Mouse (Mus musculus): ENCODE data around the gene Irak4. TPM values are rescaled to one million over a fixed set of nuclear protein-coding genes. Genes with fewer than 3 reads are reported as not detected.
A peak's percentile ranks its signal among the peaks of the same experiment; 100 is the strongest.

The Irak4 gene
- polyA plus RNA-seq (2016; fragmentation: Nextera tagmentation; extraction: Ambion mirVana) = 2.0 and 3.0 TPM in 2 replicates

- Histone ChIP-seq H3K4me1 (peaks cover 8% of the 10 kb centered on the region), H3K27ac (peak within 1 kb of the TSS; percentile 89), H3K27me3 (ENCODE audit: low read depth, poor library complexity, severe bottlenecking) (no peaks in the 10 kb centered on the region), H3K36me3 (no peaks in the 10 kb centered on the region; the same call in 1 of the 2 replicates), H3K4me3 (peak within 1 kb of the TSS; percentile 82), H3K9me3 (replicated peaks) (no peaks in the 10 kb centered on the region)
- WGBS = under 1% methylated on average over 45 of the region's 45 CpGs
- peak; percentile 92 for DNase-seq (ENCODE audit: low spot score)
Observed at GRCm38 (mm10) chr15:94543409-94544051, at the start of gene Irak4, which contains the start of gene Pus7l. TSS of gene Irak4 (plus strand) at chr15:94543643. TSS of gene Pus7l (minus strand) at chr15:94543547.

- H3K36me3 ChIP-seq = no peaks in the 10 kb centered on the region
- WGBS = 96% methylated on average over 1 of the region's 1 CpGs
- no peak for DNase-seq (ENCODE audit: low spot score)
- no peak overlapping the region for H3K4me3 ChIP-seq
- no peaks in the 10 kb centered on the region for H3K27me3 ChIP-seq (ENCODE audit: low read depth, poor library complexity, severe bottlenecking)
- H3K9me3 ChIP-seq (replicated peaks) = no peaks in the 10 kb centered on the region
- H3K27ac ChIP-seq = no peak overlapping the region
- no peaks in the 10 kb centered on the region for H3K4me1 ChIP-seq
Observed at GRCm38 (mm10) chr15:94494445-94494844, 49.0 kb upstream of the Irak4 start.

GRCm38 (mm10) chr15:94495936-94496335 is 47.5 kb upstream of the Irak4 start:
- DNase-seq (ENCODE audit: low spot score) = peak; percentile 47
- H3K36me3 ChIP-seq = no peaks in the 10 kb centered on the region
- H3K9me3 ChIP-seq (replicated peaks) = no peaks in the 10 kb centered on the region
- no peaks in the 10 kb centered on the region for H3K4me1 ChIP-seq
- no peak overlapping the region for H3K4me3 ChIP-seq
- WGBS = 68% methylated on average over 10 of the region's 10 CpGs
- H3K27me3 ChIP-seq (ENCODE audit: low read depth, poor library complexity, severe bottlenecking) = no peaks in the 10 kb centered on the region
- H3K27ac ChIP-seq = no peak overlapping the region

GRCm38 (mm10) chr15:94499260-94499659 is 44.2 kb upstream of the Irak4 start:
- H3K9me3 ChIP-seq (replicated peaks) = no peaks in the 10 kb centered on the region
- no peaks in the 10 kb centered on the region for H3K36me3 ChIP-seq
- DNase-seq (ENCODE audit: low spot score) = no peak
- no peak overlapping the region for H3K27ac ChIP-seq
- no peak overlapping the region for H3K4me3 ChIP-seq
- WGBS = 80% methylated on average over 1 of the region's 1 CpGs
- no peaks in the 10 kb centered on the region for H3K27me3 ChIP-seq (ENCODE audit: low read depth, poor library complexity, severe bottlenecking)
- H3K4me1 ChIP-seq = no peaks in the 10 kb centered on the region

GRCm38 (mm10) chr15:94503451-94504215 is 39.8 kb upstream of the Irak4 start:
- Histone ChIP-seq H3K27me3 (ENCODE audit: low read depth, poor library complexity, severe bottlenecking) (no peaks in the 10 kb centered on the region), H3K9me3 (replicated peaks) (no peaks in the 10 kb centered on the region), H3K4me3 (no peak overlapping the region), H3K36me3 (no peaks in the 10 kb centered on the region), H3K4me1 (no peaks in the 10 kb centered on the region), H3K27ac (no peak overlapping the region)
- DNase-seq (ENCODE audit: low spot score) = no peak
- WGBS = 87% methylated on average over 12 of the region's 12 CpGs

GRCm38 (mm10) chr15:94517913-94518491 is 25.4 kb upstream of the Irak4 start:
- no peaks in the 10 kb centered on the region for H3K4me1 ChIP-seq
- no peak overlapping the region for H3K27ac ChIP-seq
- H3K4me3 ChIP-seq = no peak overlapping the region
- 81% methylated on average over 16 of the region's 16 CpGs for WGBS
- H3K9me3 ChIP-seq (replicated peaks) = no peaks in the 10 kb centered on the region; the same call in 1 of the 2 replicates
- no peaks in the 10 kb centered on the region for H3K27me3 ChIP-seq (ENCODE audit: low read depth, poor library complexity, severe bottlenecking)
- peaks cover 3% of the 10 kb centered on the region; the same call in 1 of the 2 replicates for H3K36me3 ChIP-seq
- no peak for DNase-seq (ENCODE audit: low spot score)

- WGBS = 56% methylated on average over 9 of the region's 9 CpGs
- H3K9me3 ChIP-seq (replicated peaks) = no peaks in the 10 kb centered on the region; the same call in 1 of the 2 replicates
- no peaks in the 10 kb centered on the region for H3K4me1 ChIP-seq
- H3K27me3 ChIP-seq (ENCODE audit: low read depth, poor library complexity, severe bottlenecking) = no peaks in the 10 kb centered on the region
- DNase-seq (ENCODE audit: low spot score) = no peak
- no peak overlapping the region for H3K4me3 ChIP-seq
- no peak overlapping the region for H3K27ac ChIP-seq
- peaks cover 8% of the 10 kb centered on the region; the same call in 1 of the 2 replicates for H3K36me3 ChIP-seq
Observed at GRCm38 (mm10) chr15:94520205-94520900, 23.1 kb upstream of the Irak4 start.

- Histone ChIP-seq H3K27ac (no peak overlapping the region), H3K27me3 (ENCODE audit: low read depth, poor library complexity, severe bottlenecking) (no peaks in the 10 kb centered on the region), H3K4me3 (no peak overlapping the region), H3K9me3 (replicated peaks) (no peaks in the 10 kb centered on the region; the same call in 1 of the 2 replicates), H3K4me1 (no peaks in the 10 kb centered on the region), H3K36me3 (peaks cover 8% of the 10 kb centered on the region; the same call in 1 of the 2 replicates)
- WGBS = 81% methylated on average over 5 of the region's 5 CpGs
- no peak for DNase-seq (ENCODE audit: low spot score)
Observed at GRCm38 (mm10) chr15:94520959-94521358, 22.5 kb upstream of the Irak4 start.

GRCm38 (mm10) chr15:94523251-94523650 is 20.2 kb upstream of the Irak4 start:
- Histone ChIP-seq H3K4me3 (no peak overlapping the region), H3K36me3 (peaks cover 20% of the 10 kb centered on the region), H3K27me3 (ENCODE audit: low read depth, poor library complexity, severe bottlenecking) (no peaks in the 10 kb centered on the region), H3K27ac (no peak overlapping the region), H3K9me3 (replicated peaks) (no peaks in the 10 kb centered on the region; the same call in 1 of the 2 replicates), H3K4me1 (no peaks in the 10 kb centered on the region)
- WGBS = 87% methylated on average over 28 of the region's 28 CpGs
- DNase-seq (ENCODE audit: low spot score) = no peak

GRCm38 (mm10) chr15:94524956-94525355 is 18.5 kb upstream of the Irak4 start:
- H3K27me3 ChIP-seq (ENCODE audit: low read depth, poor library complexity, severe bottlenecking) = no peaks in the 10 kb centered on the region
- H3K4me3 ChIP-seq = no peak overlapping the region
- WGBS = 89% methylated on average over 12 of the region's 12 CpGs
- no peaks in the 10 kb centered on the region for H3K9me3 ChIP-seq (replicated peaks)
- DNase-seq (ENCODE audit: low spot score) = no peak
- H3K36me3 ChIP-seq = peaks cover 32% of the 10 kb centered on the region
- no peak overlapping the region for H3K27ac ChIP-seq
- H3K4me1 ChIP-seq = no peaks in the 10 kb centered on the region

GRCm38 (mm10) chr15:94530519-94530918 is 12.9 kb upstream of the Irak4 start:
- peaks cover 37% of the 10 kb centered on the region for H3K36me3 ChIP-seq
- no peaks in the 10 kb centered on the region for H3K4me1 ChIP-seq
- H3K4me3 ChIP-seq = no peak overlapping the region
- no peak overlapping the region for H3K27ac ChIP-seq
- no peaks in the 10 kb centered on the region for H3K27me3 ChIP-seq (ENCODE audit: low read depth, poor library complexity, severe bottlenecking)
- no peaks in the 10 kb centered on the region for H3K9me3 ChIP-seq (replicated peaks)
- no peak for DNase-seq (ENCODE audit: low spot score)
- 87% methylated on average over 3 of the region's 3 CpGs for WGBS

GRCm38 (mm10) chr15:94532306-94532705 is 11.1 kb upstream of the Irak4 start:
- Histone ChIP-seq H3K27ac (no peak overlapping the region), H3K4me1 (no peaks in the 10 kb centered on the region), H3K27me3 (ENCODE audit: low read depth, poor library complexity, severe bottlenecking) (no peaks in the 10 kb centered on the region), H3K36me3 (peaks cover 31% of the 10 kb centered on the region), H3K9me3 (replicated peaks) (no peaks in the 10 kb centered on the region), H3K4me3 (no peak overlapping the region)
- WGBS = 95% methylated on average over 5 of the region's 5 CpGs
- DNase-seq (ENCODE audit: low spot score) = no peak

All from limb, embryonic 10.5 days (tissue).